Mouse (Mus musculus): ENCODE measurements around the gene Nt5c2. TPM values are rescaled to one million over a fixed set of nuclear protein-coding genes. Genes with fewer than 3 reads are reported as not detected.

The Nt5c2 gene
- polyA plus RNA-seq, 1 experiment from 2014 or later = 73.5 TPM

- Histone ChIP-seq H3K4me1 (ENCODE audit: control insufficient read depth, insufficient read depth, low read length) (peaks cover 6% of the 10 kb centered on the region), H3K36me3 (ENCODE audit: control insufficient read depth, insufficient read depth, low read length) (no peaks in the 10 kb centered on the region), H3K4me2 (no peak overlapping the region), H3K4me3 (ENCODE audit: low read depth, low read length) (no peak overlapping the region), H3K27ac (ENCODE audit: low read depth, low read length) (no peak overlapping the region), H3K9ac (ENCODE audit: low read length) (no peak overlapping the region), H3K9me3 (ENCODE audit: control insufficient read depth, low read length) (no peaks in the 10 kb centered on the region), H3K27me3 (ENCODE audit: control insufficient read depth, insufficient read depth, low read length) (no peaks in the 10 kb centered on the region)
- WGBS = 94% methylated on average over 11 of the region's 11 CpGs
- no peak for DNase-seq (ENCODE audit: low spot score, missing footprints)
- ATAC-seq (ENCODE audit: low FRiP score) = no peak
These were observed 177.5 kb downstream of the Nt5c2 start for GRCm38 (mm10) chr19:46837290-46838079.

GRCm38 (mm10) chr19:46836085-46836484 lies 178.9 kb downstream of the Nt5c2 start:
- peak; percentile 80 for DNase-seq (ENCODE audit: low spot score, missing footprints)
- H3K27me3 ChIP-seq (ENCODE audit: control insufficient read depth, insufficient read depth, low read length) = no peaks in the 10 kb centered on the region
- peaks cover 6% of the 10 kb centered on the region for H3K4me1 ChIP-seq (ENCODE audit: control insufficient read depth, insufficient read depth, low read length)
- no peak overlapping the region for H3K9ac ChIP-seq (ENCODE audit: low read length)
- no peak overlapping the region for H3K27ac ChIP-seq (ENCODE audit: low read depth, low read length)
- H3K4me2 ChIP-seq = no peak overlapping the region
- no peak for ATAC-seq (ENCODE audit: low FRiP score)
- H3K4me3 ChIP-seq (ENCODE audit: low read depth, low read length) = no peak overlapping the region
- H3K9me3 ChIP-seq (ENCODE audit: control insufficient read depth, low read length) = no peaks in the 10 kb centered on the region
- 62% methylated on average over 3 of the region's 3 CpGs for WGBS
- no peaks in the 10 kb centered on the region for H3K36me3 ChIP-seq (ENCODE audit: control insufficient read depth, insufficient read depth, low read length)

GRCm38 (mm10) chr19:46835339-46835738 lies 179.6 kb downstream of the Nt5c2 start:
- WGBS = 72% methylated on average over 4 of the region's 4 CpGs
- no peak for ATAC-seq (ENCODE audit: low FRiP score)
- DNase-seq (ENCODE audit: low spot score, missing footprints) = no peak
- Histone ChIP-seq H3K4me2 (no peak overlapping the region), H3K4me1 (ENCODE audit: control insufficient read depth, insufficient read depth, low read length) (peaks cover 6% of the 10 kb centered on the region), H3K27me3 (ENCODE audit: control insufficient read depth, insufficient read depth, low read length) (no peaks in the 10 kb centered on the region), H3K9me3 (ENCODE audit: control insufficient read depth, low read length) (no peaks in the 10 kb centered on the region), H3K4me3 (ENCODE audit: low read depth, low read length) (no peak overlapping the region), H3K27ac (ENCODE audit: low read depth, low read length) (no peak overlapping the region), H3K36me3 (ENCODE audit: control insufficient read depth, insufficient read depth, low read length) (no peaks in the 10 kb centered on the region), H3K9ac (ENCODE audit: low read length) (no peak overlapping the region)

- no peak overlapping the region for H3K4me2 ChIP-seq
- 93% methylated on average over 5 of the region's 5 CpGs for WGBS
These were observed 180.7 kb downstream of the Nt5c2 start for GRCm38 (mm10) chr19:46834301-46834700.

More at GRCm38 (mm10) chr19:46834301-46834700, 180.7 kb downstream of the Nt5c2 start:
- Histone ChIP-seq H3K27ac (ENCODE audit: low read depth, low read length) (no peak overlapping the region), H3K4me3 (ENCODE audit: low read depth, low read length) (no peak overlapping the region), H3K27me3 (ENCODE audit: control insufficient read depth, insufficient read depth, low read length) (no peaks in the 10 kb centered on the region), H3K9me3 (ENCODE audit: control insufficient read depth, low read length) (no peaks in the 10 kb centered on the region), H3K9ac (ENCODE audit: low read length) (no peak overlapping the region), H3K4me1 (ENCODE audit: control insufficient read depth, insufficient read depth, low read length) (peaks cover 6% of the 10 kb centered on the region), H3K36me3 (ENCODE audit: control insufficient read depth, insufficient read depth, low read length) (no peaks in the 10 kb centered on the region)
- ATAC-seq (ENCODE audit: low FRiP score) (no peak), DNase-seq (ENCODE audit: low spot score, missing footprints) (no peak)

Other genes with a start within 250 kb of the Nt5c2 start
- 179 and 186 TPM in 2 replicates for gene Ina, start 455 bp downstream of the Nt5c2 start, polyA plus RNA-seq (2014; fragmentation: Nextera tagmentation; extraction: Ambion mirVana)
- 33.7 and 34.3 TPM in 2 replicates for gene Pcgf6, start 35.8 kb upstream of the Nt5c2 start, polyA plus RNA-seq (2014; fragmentation: Nextera tagmentation; extraction: Ambion mirVana)
- 10.9 and 12.1 TPM in 2 replicates for gene Taf5, start 52.6 kb upstream of the Nt5c2 start, polyA plus RNA-seq (2014; fragmentation: Nextera tagmentation; extraction: Ambion mirVana)
- gene Usmg5, start 75.5 kb upstream of the Nt5c2 start, polyA plus RNA-seq (2014; fragmentation: Nextera tagmentation; extraction: Ambion mirVana) = 1,071 and 1,179 TPM in 2 replicates
- 9.1 and 9.7 TPM in 2 replicates for gene Pdcd11, start 75.6 kb upstream of the Nt5c2 start, polyA plus RNA-seq (2014; fragmentation: Nextera tagmentation; extraction: Ambion mirVana)
- gene Calhm2, start 123.1 kb upstream of the Nt5c2 start, polyA plus RNA-seq (2014; fragmentation: Nextera tagmentation; extraction: Ambion mirVana) = 0.37 and 0.90 TPM in 2 replicates
- not detected in 2 replicates for gene Calhm1, start 129.1 kb upstream of the Nt5c2 start, polyA plus RNA-seq (2014; fragmentation: Nextera tagmentation; extraction: Ambion mirVana)
- gene Calhm3, start 142.6 kb upstream of the Nt5c2 start, polyA plus RNA-seq (2014; fragmentation: Nextera tagmentation; extraction: Ambion mirVana) = not detected in 2 replicates
- gene Neurl1a, start 163.7 kb upstream of the Nt5c2 start, polyA plus RNA-seq (2014; fragmentation: Nextera tagmentation; extraction: Ambion mirVana) = 2.9 and 4.0 TPM in 2 replicates

Data from midbrain, embryonic 11.5 days (tissue).